Mouse (Mus musculus) lung, adult 2 months (tissue): ENCODE measurements at regions not wholly inside any gene's neighbourhood (a gene's known extent, or its start where the extent isn't known, plus 50 kb on each side); places are given as distances from the start of the nearest gene placed in this dataset.

ENCODE experiments used
- CTCF ChIP-seq: fragments of 200-500 bp; IDR thresholded peaks from 2 replicates; pipeline ENCODE4 v1.5.1; 2011; ENCODE audit warnings: mild to moderate bottlenecking, low read length, control low read depth; ENCODE audit not compliant: insufficient read depth
- POLR2A ChIP-seq: fragments of 200-500 bp; IDR thresholded peaks from 2 replicates; pipeline ENCODE4 v1.6.1; 2011; ENCODE audit warnings: low read depth, mild to moderate bottlenecking, control low read depth, low read length, borderline replicate concordance; ENCODE audit errors: extremely low read depth

DNA sequence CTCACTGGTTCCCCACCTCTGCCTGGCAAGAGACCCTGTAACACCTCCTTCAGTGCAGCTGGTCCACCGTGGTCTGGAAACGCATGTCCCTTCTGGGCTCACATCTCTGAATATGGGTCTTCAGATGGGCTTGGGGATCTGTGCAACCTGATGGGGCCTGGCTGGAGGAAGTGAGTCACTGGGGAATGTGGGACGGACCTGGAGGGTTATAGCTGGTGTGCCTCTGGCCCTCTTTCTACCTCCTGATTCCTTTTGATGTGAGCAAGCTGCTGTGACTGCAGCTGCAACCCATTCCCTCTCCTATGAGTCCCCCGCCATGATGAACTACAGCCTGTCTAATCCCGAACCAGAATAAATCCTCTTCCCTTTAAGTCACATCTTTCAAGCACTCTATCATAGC lies 96.1 kb upstream of the Thy1 start:
- no peak for TF ChIP-seq CTCF
- TF ChIP-seq POLR2A, result no peak
